Mouse (Mus musculus): Measurements from ENCODE around the gene Gprc5c. TPM values are rescaled to one million over a fixed set of nuclear protein-coding genes. Genes with fewer than 3 reads are reported as not detected.

The Gprc5c gene
- polyA plus RNA-seq, 1 experiment from 2014 or later: 234 TPM

- POLR2A ChIA-PET: interaction anchor here (0.7 to 1.7 kb wide), 3 partner anchors 14 to 58 kb away, joined by 3 to 4 read pairs (median 4); no protein-coding TSS in a partner anchor
- no peaks in the 10 kb centered on the region for H3K27me3 ChIP-seq
- ATAC-seq (no peak), DNase-seq (ENCODE audit: low read depth, low spot score) (no peak)
- TF ChIP-seq CTCF (IDR thresholded peaks at IDR 0.05): no peak
- CTCF ChIA-PET: interaction anchor here (1.4 to 1.5 kb wide), 3 partner anchors 52 to 97 kb away, joined by 4 to 6 read pairs (median 4); no protein-coding TSS in a partner anchor
- in situ Hi-C loops (cut with MboI; ENCODE audit: low pct_unique_long_range_greater_than_20kb): loop anchor here (5.0 kb wide), 2 partner anchors 37 to 62 kb away; partner anchors contain the start of gene Gprc5c
These were observed 35.9 kb upstream of the Gprc5c start for GRCm38 (mm10) chr11:114814873-114815592.

DNA sequence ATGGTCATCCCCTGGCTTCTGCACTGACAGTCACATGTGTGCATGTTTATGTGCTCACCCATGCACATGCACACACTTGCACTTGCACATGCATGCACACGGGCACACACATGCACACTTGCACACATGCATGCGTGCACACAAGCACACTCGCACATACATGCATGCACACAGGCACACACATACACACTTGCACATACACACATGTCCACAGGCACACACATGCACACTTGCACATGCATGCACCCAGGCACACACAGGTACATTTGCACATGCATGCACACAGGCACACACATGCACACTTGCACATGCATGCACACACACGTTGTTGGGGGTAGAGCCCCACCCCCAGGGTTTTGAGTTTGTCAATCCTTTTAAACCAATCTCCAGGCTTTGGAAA lies 34.0 kb upstream of the Gprc5c start:
- CTCF ChIA-PET: interaction anchor here (1.3 kb wide), 1 partner anchor 61 kb away, joined by 3 read pairs; no protein-coding TSS in a partner anchor
- TF ChIP-seq CTCF (IDR thresholded peaks at IDR 0.05): no peak
- POLR2A ChIA-PET: interaction anchor here (1.0 to 4.2 kb wide), 3 partner anchors 13 to 34 kb away, joined by 3 to 64 read pairs (median 3); partner anchors contain the start of gene Gprc5c
- DNase-seq (ENCODE audit: low read depth, low spot score) (no peak), ATAC-seq (no peak)
- in situ Hi-C loops (cut with MboI; ENCODE audit: low pct_unique_long_range_greater_than_20kb): loop anchor here (5.0 kb wide), 2 partner anchors 35 to 60 kb away; partner anchors contain the start of gene Gprc5c
- no peaks in the 10 kb centered on the region for H3K27me3 ChIP-seq

- peak; percentile 78 for ATAC-seq
- no peak for TF ChIP-seq CTCF (IDR thresholded peaks at IDR 0.05)
- in situ Hi-C loops (cut with MboI; ENCODE audit: low pct_unique_long_range_greater_than_20kb): loop anchor here (5.0 kb wide), 2 partner anchors 34 to 59 kb away; partner anchors contain the start of gene Gprc5c
- peak; percentile 82 for DNase-seq (ENCODE audit: low read depth, low spot score)
- H3K27me3 ChIP-seq: no peaks in the 10 kb centered on the region
- CTCF ChIA-PET: interaction anchor here (0.9 to 1.3 kb wide), 4 partner anchors 8 to 60 kb away, joined by 3 to 5 read pairs (median 3); no protein-coding TSS in a partner anchor
- POLR2A ChIA-PET: interaction anchor here (0.7 to 4.2 kb wide), 9 partner anchors 10 to 60 kb away, joined by 3 to 64 read pairs (median 4); partner anchors contain the start of gene Gprc5c
These were observed 32.8 kb upstream of the Gprc5c start for GRCm38 (mm10) chr11:114818185-114818584.

DNA sequence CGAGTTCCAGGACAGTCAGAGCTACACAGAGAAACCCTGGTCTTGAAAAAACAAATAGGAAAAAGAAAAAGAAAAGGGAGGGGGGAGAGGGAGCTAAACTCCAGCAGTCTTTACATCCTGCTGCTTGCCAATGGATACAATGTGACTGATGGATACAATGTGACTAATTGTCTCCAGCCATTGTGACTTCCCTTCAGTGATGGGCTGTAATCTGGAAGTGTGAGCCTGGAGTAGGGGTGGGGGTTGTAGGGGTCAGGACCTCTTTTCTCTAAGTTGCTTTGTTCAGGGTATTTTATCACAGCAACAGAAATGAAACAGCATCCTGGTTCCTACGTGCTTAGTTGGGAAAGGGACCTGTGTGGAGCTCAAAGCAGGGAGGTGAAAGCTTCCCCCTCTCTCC lies 31.8 kb upstream of the Gprc5c start:
- H3K27me3 ChIP-seq: no peaks in the 10 kb centered on the region
- ATAC-seq (no peak), DNase-seq (ENCODE audit: low read depth, low spot score) (no peak)
- in situ Hi-C loops (cut with MboI; ENCODE audit: low pct_unique_long_range_greater_than_20kb): loop anchor here (5.0 kb wide), 2 partner anchors 33 to 58 kb away; partner anchors contain the start of gene Gprc5c
- POLR2A ChIA-PET: interaction anchor here (0.7 to 4.2 kb wide), 14 partner anchors 9 to 61 kb away, joined by 3 to 64 read pairs (median 4); partner anchors contain the start of gene Gprc5c
- no peak for TF ChIP-seq CTCF (IDR thresholded peaks at IDR 0.05)
- CTCF ChIA-PET: interaction anchor here (0.9 to 2.1 kb wide), 8 partner anchors 8 to 59 kb away, joined by 3 to 8 read pairs (median 3); no protein-coding TSS in a partner anchor

GRCm38 (mm10) chr11:114820444-114820843 lies 30.5 kb upstream of the Gprc5c start:
- ChIA-PET CTCF (interaction anchor here (0.9 to 2.1 kb wide), 2 partner anchors 9 to 30 kb away, joined by 3 to 8 read pairs; no protein-coding TSS in a partner anchor), POLR2A (interaction anchor here (0.8 to 4.2 kb wide), 6 partner anchors 8 to 62 kb away, joined by 3 to 64 read pairs (median 4); partner anchors contain the start of gene Gprc5c)
- ATAC-seq (no peak), DNase-seq (ENCODE audit: low read depth, low spot score) (no peak)
- no peak for TF ChIP-seq CTCF (IDR thresholded peaks at IDR 0.05)
- no peaks in the 10 kb centered on the region for H3K27me3 ChIP-seq
- in situ Hi-C loops (cut with MboI; ENCODE audit: low pct_unique_long_range_greater_than_20kb): no loop called here

DNA sequence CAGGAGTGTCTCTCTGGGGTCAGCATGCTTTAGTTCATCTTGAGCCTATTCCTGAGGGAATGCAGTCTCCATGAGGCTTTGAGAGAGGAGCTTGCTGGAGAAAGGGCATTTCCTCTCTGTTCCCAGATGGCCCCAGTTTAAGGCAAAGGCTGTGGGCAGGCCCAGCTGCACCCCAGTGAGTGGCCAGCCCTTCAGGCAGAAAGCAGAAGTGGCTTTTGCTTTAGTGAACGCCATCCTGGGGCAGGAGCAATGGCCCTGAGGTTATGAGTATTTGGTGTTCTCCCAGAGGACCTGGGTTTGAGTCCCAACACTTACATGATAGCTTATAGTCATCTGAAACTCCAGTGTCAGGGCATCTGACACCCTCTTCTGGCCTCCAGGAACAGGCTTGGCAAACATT lies 29.6 kb upstream of the Gprc5c start:
- in situ Hi-C loops (cut with MboI; ENCODE audit: low pct_unique_long_range_greater_than_20kb): no loop called here

DNA sequence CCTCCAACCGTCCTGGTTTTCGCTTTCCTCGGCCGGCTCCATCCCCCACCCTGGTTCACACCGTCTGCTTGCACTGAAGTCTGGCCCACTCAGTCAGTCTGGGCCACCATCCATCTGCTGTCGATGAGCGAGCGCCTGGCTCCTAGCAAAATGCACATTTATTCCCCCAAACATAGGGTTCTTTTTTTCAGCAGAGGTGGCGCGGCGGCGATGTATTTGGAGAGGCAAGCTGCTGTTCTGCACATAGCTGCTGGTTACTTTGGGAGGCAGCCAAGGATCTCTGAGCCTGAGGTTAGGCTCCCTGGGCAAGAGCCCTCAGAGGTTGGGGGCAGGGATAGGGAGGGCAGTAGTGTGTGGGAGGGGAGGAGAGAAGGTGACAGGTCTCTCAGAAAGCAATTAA lies 28.2 kb upstream of the Gprc5c start:
- no peaks in the 10 kb centered on the region for H3K27me3 ChIP-seq
- ATAC-seq: no peak
- ChIA-PET POLR2A (interaction anchor here (0.6 to 1.6 kb wide), 3 partner anchors 9 to 29 kb away, joined by 3 to 9 read pairs (median 5); partner anchors contain the start of gene Gprc5c), CTCF (no interaction called here)
- no peak for DNase-seq (ENCODE audit: low read depth, low spot score)
- no peak for TF ChIP-seq CTCF (IDR thresholded peaks at IDR 0.05)
- in situ Hi-C loops (cut with MboI; ENCODE audit: low pct_unique_long_range_greater_than_20kb): no loop called here

More for the DNA sequence above, 29.6 kb upstream of the Gprc5c start:
- no peaks in the 10 kb centered on the region for H3K27me3 ChIP-seq
- ChIA-PET POLR2A (interaction anchor here (1.4 to 3.8 kb wide), 2 partner anchors 7 to 61 kb away, joined by 3 to 35 read pairs; no protein-coding TSS in a partner anchor), CTCF (interaction anchor here (0.8 to 2.1 kb wide), 3 partner anchors 8 to 29 kb away, joined by 3 to 8 read pairs (median 3); no protein-coding TSS in a partner anchor)
- DNase-seq (ENCODE audit: low read depth, low spot score) (no peak), ATAC-seq (no peak)
- TF ChIP-seq CTCF (IDR thresholded peaks at IDR 0.05): no peak

GRCm38 (mm10) chr11:114823199-114823725 lies 27.7 kb upstream of the Gprc5c start:
- no peaks in the 10 kb centered on the region for H3K27me3 ChIP-seq
- no peak for DNase-seq (ENCODE audit: low read depth, low spot score)
- in situ Hi-C loops (cut with MboI; ENCODE audit: low pct_unique_long_range_greater_than_20kb): no loop called here
- ChIA-PET POLR2A (interaction anchor here (1.1 to 1.6 kb wide), 2 partner anchors 26 to 28 kb away, joined by 3 to 9 read pairs; partner anchors contain the start of gene Gprc5c), CTCF (no interaction called here)
- ATAC-seq: no peak
- no peak for TF ChIP-seq CTCF (IDR thresholded peaks at IDR 0.05)

- DNase-seq (ENCODE audit: low read depth, low spot score) (no peak), ATAC-seq (peak; percentile 27)
- CTCF ChIA-PET: interaction anchor here (1.2 kb wide), 2 partner anchors 8 to 41 kb away, joined by 5 read pairs; no protein-coding TSS in a partner anchor
- H3K27me3 ChIP-seq: no peaks in the 10 kb centered on the region
- in situ Hi-C loops (cut with MboI; ENCODE audit: low pct_unique_long_range_greater_than_20kb): no loop called here
- POLR2A ChIA-PET: interaction anchor here (1.0 to 4.5 kb wide), 4 partner anchors 7 to 26 kb away, joined by 3 to 35 read pairs (median 3); no protein-coding TSS in a partner anchor
- TF ChIP-seq CTCF (IDR thresholded peaks at IDR 0.05): no peak
These were observed 24.3 kb upstream of the Gprc5c start for GRCm38 (mm10) chr11:114826686-114827085.

All from Patski (cell line).